17 mouse cellular contexts compared by ENCODE assay signal in genomic region chr5:125316771-125317170, GRCm38 (mm10).
"Had no signal": no experiment of that assay in that cellular context is flagged by ENCODE, and none has a peak within 500 bp of the region (broad histone marks: within the 10 kb centered on the region; RNA-seq: fewer than 3 reads in every experiment).

No protein-coding gene starts in this region.

- H3K4me3 ChIP-seq: limb, embryonic 12.5 days; limb, embryonic 15.5 days; liver, embryonic 12.5 days; liver, embryonic 15.5 days; lung, embryonic 15.5 days; megakaryocyte, embryonic 14.5 days; midbrain, embryonic 10.5 days had no signal

- H3K9me3 ChIP-seq: limb, embryonic 12.5 days; limb, embryonic 15.5 days; liver, embryonic 12.5 days; liver, embryonic 15.5 days; lung, embryonic 15.5 days; megakaryocyte, embryonic 14.5 days had no signal

- ATAC-seq: intestine, embryonic 16.5 days; liver, embryonic 12.5 days had no signal

- DNase-seq: kidney, adult 18-20 months; kidney, adult 9 months; kidney, postnatal 14 days; kidney, postnatal 4 days; left cerebral cortex, postnatal 4 days; lung, adult 18-20 months; lung, postnatal 10 days; lung, postnatal 36 days; midbrain, embryonic 14.5 days had no signal

- H3K9ac ChIP-seq: limb, embryonic 12.5 days; limb, embryonic 15.5 days; liver, embryonic 12.5 days; liver, embryonic 15.5 days; lung, embryonic 15.5 days had no signal

- H3K36me3 ChIP-seq: limb, embryonic 15.5 days; lung, embryonic 15.5 days had no signal

- H3K27ac ChIP-seq: limb, embryonic 12.5 days; limb, embryonic 15.5 days; liver, embryonic 12.5 days; liver, embryonic 15.5 days; lung, embryonic 15.5 days; midbrain, embryonic 10.5 days had no signal

- H3K4me2 ChIP-seq: limb, embryonic 12.5 days; limb, embryonic 15.5 days; liver, embryonic 12.5 days; liver, embryonic 15.5 days; lung, embryonic 15.5 days had no signal

- H3K4me1 ChIP-seq: limb, embryonic 12.5 days had no signal

- H3K27me3 ChIP-seq: limb, embryonic 12.5 days; limb, embryonic 15.5 days; liver, embryonic 12.5 days; liver, embryonic 15.5 days; lung, embryonic 15.5 days; megakaryocyte, embryonic 14.5 days had no signal
